Mouse (Mus musculus): ENCODE results near the gene Gcn1l1.
A peak's percentile ranks its signal among the peaks of the same experiment; 100 is the strongest.

Gene Gcn1l1

GRCm38 (mm10) chr5:115611566-115611965, 46.5 kb downstream of the Gcn1l1 start:
- no peak for DNase-seq (ENCODE audit: low spot score)

- no peak for DNase-seq (ENCODE audit: low spot score)
Observed at GRCm38 (mm10) chr5:115613332-115613731, 48.3 kb downstream of the Gcn1l1 start.

GRCm38 (mm10) chr5:115614948-115615347, 49.9 kb downstream of the Gcn1l1 start:
- DNase-seq (ENCODE audit: low spot score): no peak

- DNase-seq (ENCODE audit: low spot score): no peak
Observed at GRCm38 (mm10) chr5:115619690-115620089, 54.6 kb downstream of the Gcn1l1 start.

- no peak for DNase-seq (ENCODE audit: low spot score)
Observed at GRCm38 (mm10) chr5:115622686-115623085, 57.6 kb downstream of the Gcn1l1 start.

- DNase-seq (ENCODE audit: low spot score): no peak
Observed at GRCm38 (mm10) chr5:115623694-115624440, 58.8 kb downstream of the Gcn1l1 start.

- DNase-seq (ENCODE audit: low spot score): peak; percentile 9
Observed at GRCm38 (mm10) chr5:115626237-115626886, 61.3 kb downstream of the Gcn1l1 start.

- no peak for DNase-seq (ENCODE audit: low spot score)
Observed at GRCm38 (mm10) chr5:115628083-115628482, 63.0 kb downstream of the Gcn1l1 start.

- DNase-seq (ENCODE audit: low spot score): no peak
Observed at GRCm38 (mm10) chr5:115629672-115630071, 64.6 kb downstream of the Gcn1l1 start.

GRCm38 (mm10) chr5:115630291-115630690, 65.2 kb downstream of the Gcn1l1 start:
- DNase-seq (ENCODE audit: low spot score): no peak

GRCm38 (mm10) chr5:115631505-115632357, 66.7 kb downstream of the Gcn1l1 start, which contains the start of gene Rab35:
TSS of gene Rab35 (plus strand) at chr5:115631908.
- peak; percentile 93 for DNase-seq (ENCODE audit: low spot score)

GRCm38 (mm10) chr5:115632358-115632714, 67.3 kb downstream of the Gcn1l1 start:
- DNase-seq (ENCODE audit: low spot score): peak; percentile 46

- no peak for DNase-seq (ENCODE audit: low spot score)
Observed at GRCm38 (mm10) chr5:115633060-115633459, 68.0 kb downstream of the Gcn1l1 start.

GRCm38 (mm10) chr5:115634046-115634445, 69.0 kb downstream of the Gcn1l1 start:
- no peak for DNase-seq (ENCODE audit: low spot score)

GRCm38 (mm10) chr5:115635536-115635935, 70.5 kb downstream of the Gcn1l1 start:
- DNase-seq (ENCODE audit: low spot score): no peak

GRCm38 (mm10) chr5:115644192-115644591, 79.1 kb downstream of the Gcn1l1 start:
- DNase-seq (ENCODE audit: low spot score): no peak

GRCm38 (mm10) chr5:115648876-115649275, 83.8 kb downstream of the Gcn1l1 start:
- DNase-seq (ENCODE audit: low spot score): no peak

GRCm38 (mm10) chr5:115649699-115650098, 84.6 kb downstream of the Gcn1l1 start:
- DNase-seq (ENCODE audit: low spot score): no peak

GRCm38 (mm10) chr5:115650885-115651284, 85.8 kb downstream of the Gcn1l1 start:
- DNase-seq (ENCODE audit: low spot score): no peak

- no peak for DNase-seq (ENCODE audit: low spot score)
Observed at GRCm38 (mm10) chr5:115651821-115652220, 86.8 kb downstream of the Gcn1l1 start.

GRCm38 (mm10) chr5:115652681-115653575, 87.9 kb downstream of the Gcn1l1 start:
- DNase-seq (ENCODE audit: low spot score): peak; percentile 99

GRCm38 (mm10) chr5:115653776-115654175, 88.7 kb downstream of the Gcn1l1 start:
- no peak for DNase-seq (ENCODE audit: low spot score)

Data from yolk sac, embryonic 10.5 days (tissue).